Mouse (Mus musculus) CH12.LX (cell line): ENCODE measurements at regions not wholly inside any gene's neighbourhood (a gene's known extent, or its start where the extent isn't known, plus 50 kb on each side); places are given as distances from the start of the nearest gene placed in this dataset.

Experiments
- DNase-seq: peaks from one replicate; pipeline ENCODE4 v3.0.0-alpha.2; 2013; ENCODE audit errors: extremely low read depth
- H3K27ac ChIP-seq: 2 replicates; pipeline ENCODE4 v1.5.1; 2012; ENCODE audit warnings: low read depth, mild to moderate bottlenecking, control low read depth, moderate library complexity; ENCODE audit not compliant: insufficient read depth
- H3K27me3 ChIP-seq: replicated peaks from 2 replicates; pipeline ENCODE3; 2012; ENCODE audit warnings: inconsistent platforms
- H3K36me3 ChIP-seq, 2 experiments: replicated peaks in 1 of 2; 2 replicates each; pipeline versions ENCODE3 to v1.6.1; 2012; ENCODE audit warnings: inconsistent platforms in 1 of 2, low read length in 1 of 2, mild to moderate bottlenecking in 1 of 2, mixed read lengths in 1 of 2, moderate library complexity in 1 of 2; ENCODE audit not compliant: control insufficient read depth in 1 of 2, insufficient read depth in 1 of 2
- H3K4me1 ChIP-seq, 2 experiments: 2 replicates each; pipeline ENCODE4 v1.6.1; 2012; ENCODE audit warnings: inconsistent platforms in 1 of 2, moderate library complexity in 1 of 2; ENCODE audit not compliant: insufficient read depth in 2 of 2, control insufficient read depth in 1 of 2
- H3K4me2 ChIP-seq: 2 replicates; pipeline ENCODE4 v1.6.1; 2012; ENCODE audit warnings: low read depth, mild to moderate bottlenecking, control low read depth; ENCODE audit not compliant: poor library complexity, insufficient read depth, severe bottlenecking
- H3K4me3 ChIP-seq, 3 experiments: fragments of 150-350 bp in 1 of 3; sonication (generic) in 1 of 3; replicated peaks in 1 of 3; 2 replicates each; pipeline versions ENCODE3 to v1.5.1; 2011 to 2012; ENCODE audit warnings: low read depth in 2 of 3, low read length in 2 of 3, mild to moderate bottlenecking in 2 of 3, moderate library complexity in 2 of 3, control low read depth in 1 of 3, improper control_type of control experiment in 1 of 3, inconsistent platforms in 1 of 3, mixed read lengths in 1 of 3; ENCODE audit not compliant: poor library complexity in 1 of 3
- H3K79me2 ChIP-seq: replicated peaks from 2 replicates; pipeline ENCODE4 v1.6.1; 2012; ENCODE audit warnings: mild to moderate bottlenecking, moderate library complexity; ENCODE audit not compliant: control insufficient read depth, poor library complexity, insufficient read depth, severe bottlenecking; ENCODE audit errors: extremely low read depth
- H3K9ac ChIP-seq: 2 replicates; pipeline ENCODE4 v1.6.1; 2012; ENCODE audit warnings: low read depth, mild to moderate bottlenecking, control low read depth, moderate library complexity; ENCODE audit not compliant: insufficient read depth
- H3K9me3 ChIP-seq: replicated peaks from 2 replicates; pipeline ENCODE3; 2012; ENCODE audit warnings: low read length, inconsistent platforms, mixed read lengths
- BHLHE40 ChIP-seq: IDR thresholded peaks from 2 replicates; pipeline ENCODE4 v1.6.1; 2011; ENCODE audit warnings: mild to moderate bottlenecking, low read depth, low read length, improper control_type of control experiment
- CHD2 ChIP-seq: IDR thresholded peaks from 2 replicates; pipeline ENCODE4 v1.6.1; 2011; ENCODE audit warnings: low read length, improper control_type of control experiment
- CTCF ChIP-seq, 2 experiments: IDR thresholded peaks in 1 of 2; conservative IDR thresholded peaks in 1 of 2; 2 replicates each; pipeline ENCODE4 v1.5.1; 2011 to 2012; ENCODE audit warnings: low read depth in 2 of 2, low read length in 2 of 2, improper control_type of control experiment in 1 of 2, inconsistent platforms in 1 of 2, mild to moderate bottlenecking in 1 of 2, moderate library complexity in 1 of 2
- E2F4 ChIP-seq: IDR thresholded peaks from 2 replicates; pipeline ENCODE4 v1.6.1; 2011; ENCODE audit warnings: low read depth, low read length, improper control_type of control experiment; ENCODE audit not compliant: insufficient replicate concordance
- EP300 ChIP-seq: IDR thresholded peaks from 2 replicates; pipeline ENCODE4 v1.6.1; 2011; ENCODE audit warnings: low read length, improper control_type of control experiment
- ETS1 ChIP-seq: conservative IDR thresholded peaks from 2 replicates; pipeline ENCODE4 v1.6.1; 2012; ENCODE audit warnings: low read depth, mild to moderate bottlenecking, inconsistent platforms, low read length, improper control_type of control experiment, moderate library complexity
- GABPA ChIP-seq: IDR thresholded peaks from 2 replicates; pipeline ENCODE4 v1.6.1; 2012; ENCODE audit warnings: low read depth, low read length, improper control_type of control experiment, inconsistent platforms; ENCODE audit not compliant: insufficient replicate concordance
- IRF4 ChIP-seq: IDR thresholded peaks from 2 replicates; pipeline ENCODE4 v1.6.1; 2014; ENCODE audit warnings: low read depth, mild to moderate bottlenecking, inconsistent platforms, low read length, improper control_type of control experiment
- JUN ChIP-seq: IDR thresholded peaks from 2 replicates; pipeline ENCODE4 v1.6.1; 2011; ENCODE audit warnings: low read depth, mild to moderate bottlenecking, low read length, improper control_type of control experiment, moderate library complexity; ENCODE audit not compliant: insufficient read depth
- JUND ChIP-seq: conservative IDR thresholded peaks from 2 replicates; pipeline ENCODE4 v1.6.1; 2011; ENCODE audit warnings: low read depth, low read length, improper control_type of control experiment
- KAT2A ChIP-seq: IDR thresholded peaks from 2 replicates; pipeline ENCODE4 v1.6.1; 2012; ENCODE audit warnings: low read length, improper control_type of control experiment, inconsistent platforms; ENCODE audit not compliant: insufficient replicate concordance
- MEF2A ChIP-seq: IDR thresholded peaks from 2 replicates; pipeline ENCODE4 v1.6.1; 2014; ENCODE audit warnings: low read depth, mild to moderate bottlenecking, inconsistent platforms, low read length, improper control_type of control experiment, borderline replicate concordance
- MYC ChIP-seq: IDR thresholded peaks from 2 replicates; pipeline ENCODE4 v1.6.1; 2011; ENCODE audit warnings: low read depth, mild to moderate bottlenecking, improper control_type of control experiment, low read length
- PAX5 ChIP-seq: IDR thresholded peaks from 2 replicates; pipeline ENCODE4 v1.6.1; 2012; ENCODE audit warnings: low read length, inconsistent platforms, mixed read lengths
- POLR2A ChIP-seq: IDR thresholded peaks from 2 replicates; pipeline ENCODE4 v1.6.1; 2011; ENCODE audit warnings: low read depth, mild to moderate bottlenecking, improper control_type of control experiment, low read length
- POLR2AphosphoS2 ChIP-seq: IDR thresholded peaks from 2 replicates; pipeline ENCODE4 v1.6.1; 2011; ENCODE audit warnings: low read depth, low read length, improper control_type of control experiment
- RAD21 ChIP-seq: IDR thresholded peaks from 2 replicates; pipeline ENCODE4 v1.6.1; 2011; ENCODE audit warnings: low read depth, mild to moderate bottlenecking, low read length, improper control_type of control experiment, moderate library complexity
- RCOR1 ChIP-seq: conservative IDR thresholded peaks from 2 replicates; pipeline ENCODE4 v1.6.1; 2012; ENCODE audit warnings: low read depth, mild to moderate bottlenecking, inconsistent platforms, low read length, improper control_type of control experiment
- TBP ChIP-seq: conservative IDR thresholded peaks from 2 replicates; pipeline ENCODE4 v1.6.1; 2011; ENCODE audit warnings: low read depth, low read length, improper control_type of control experiment
- TCF12 ChIP-seq: IDR thresholded peaks from 2 replicates; pipeline ENCODE4 v1.6.1; 2014; ENCODE audit warnings: low read depth, mild to moderate bottlenecking, inconsistent platforms, low read length, improper control_type of control experiment
- UBTF ChIP-seq: IDR thresholded peaks from 2 replicates; pipeline ENCODE4 v1.6.1; 2012; ENCODE audit warnings: low read depth, mild to moderate bottlenecking, inconsistent platforms, low read length, improper control_type of control experiment, moderate library complexity
- USF1 ChIP-seq: IDR thresholded peaks from 2 replicates; pipeline ENCODE4 v1.6.1; 2014; ENCODE audit warnings: low read depth, mild to moderate bottlenecking, inconsistent platforms, low read length, improper control_type of control experiment
- ZC3H11A ChIP-seq: IDR thresholded peaks from 2 replicates; pipeline ENCODE4 v1.6.1; 2012; ENCODE audit warnings: low read depth, mild to moderate bottlenecking, inconsistent platforms, low read length, improper control_type of control experiment
- ZKSCAN1 ChIP-seq: IDR thresholded peaks from 2 replicates; pipeline ENCODE4 v1.6.1; 2012; ENCODE audit warnings: low read depth, inconsistent platforms, low read length, improper control_type of control experiment, borderline replicate concordance
- dilution Hi-C: fragments of 300-500 bp; cut with MboI; formaldehyde crosslinking; loops from 2 replicates; pipeline ENCODE4 v1.14.3; 2020; ENCODE audit warnings: low sequenced_read_pairs; ENCODE audit not compliant: extremely low pct_unique_long_range_greater_than_20kb, extremely low pct_ligation_motif_present
- in situ Hi-C: fragments of 300-500 bp; cut with MboI; formaldehyde crosslinking; loops from 3 replicates; pipeline ENCODE4 v1.14.3; 2019; ENCODE audit warnings: low sequenced_read_pairs, low pct_ligation_motif_present, low pct_unique_long_range_greater_than_20kb, mixed read lengths

GRCm38 (mm10) chr8:115462657-115463056, 244.9 kb downstream of the Maf start:
- dilution Hi-C loops: no loop called here
- Histone ChIP-seq H3K9me3 (no peaks in the 10 kb centered on the region), H3K36me3 (no peaks in the 10 kb centered on the region)
- TF ChIP-seq JUN: no peak
- TF ChIP-seq MYC: no peak
- TF ChIP-seq PAX5: no peak
- no peak for TF ChIP-seq MEF2A
- TF ChIP-seq POLR2AphosphoS2: no peak
- TF ChIP-seq IRF4: no peak
- no peak for TF ChIP-seq JUND
- no peak for TF ChIP-seq CHD2
- no peak for TF ChIP-seq KAT2A
- no peak for TF ChIP-seq ZKSCAN1
- TF ChIP-seq BHLHE40: no peak
- TF ChIP-seq, all 38 proteins: peak for 0
- Histone ChIP-seq H3K27ac (no peak overlapping the region), H3K4me3 (no peak overlapping the region), H3K4me1 (no peaks in the 10 kb centered on the region), H3K9ac (no peak overlapping the region), H3K4me2 (no peak overlapping the region), H3K27me3 (peaks cover 84% of the 10 kb centered on the region), H3K79me2 (no peaks in the 10 kb centered on the region)
- in situ Hi-C loops: no loop called here
- DNase-seq: no peak

- dilution Hi-C loops: no loop called here
Observed at GRCm38 (mm10) chr8:115458119-115458518, 249.5 kb downstream of the Maf start.

GRCm38 (mm10) chr8:115450789-115451188, 256.8 kb downstream of the Maf start:
- Histone ChIP-seq H3K79me2 (no peaks in the 10 kb centered on the region), H3K27ac (no peak overlapping the region), H3K4me2 (no peak overlapping the region), H3K27me3 (peaks cover 71% of the 10 kb centered on the region), H3K9me3 (no peaks in the 10 kb centered on the region), H3K4me3 (no peak overlapping the region), H3K9ac (no peak overlapping the region), H3K36me3 (no peaks in the 10 kb centered on the region), H3K4me1 (no peaks in the 10 kb centered on the region)
- in situ Hi-C loops: no loop called here
- TF ChIP-seq POLR2A (no peak), E2F4 (no peak), TCF12 (no peak), UBTF (no peak)
- DNase-seq: no peak
- dilution Hi-C loops: no loop called here

More at GRCm38 (mm10) chr8:115458119-115458518, 249.5 kb downstream of the Maf start:
- no peaks in the 10 kb centered on the region for H3K36me3 ChIP-seq
- DNase-seq: no peak
- no peak for TF ChIP-seq EP300
- TF ChIP-seq TBP: no peak
- TF ChIP-seq RCOR1: no peak
- TF ChIP-seq JUND: no peak
- TF ChIP-seq CTCF (conservative IDR thresholded peaks at IDR 0.05 in 1 of 2, IDR thresholded peaks at IDR 0.05 in 1 of 2; ENCODE audit: low read depth in 2 of 2, low read length in 2 of 2): no peak
- TF ChIP-seq ETS1: no peak
- no peak for TF ChIP-seq GABPA
- no peak for TF ChIP-seq RAD21
- TF ChIP-seq ZC3H11A: no peak
- TF ChIP-seq USF1: no peak
- TF ChIP-seq, all 38 proteins: peak for 0
- H3K9me3 ChIP-seq: no peaks in the 10 kb centered on the region
- H3K4me2 ChIP-seq: no peak overlapping the region
- H3K27me3 ChIP-seq: peaks cover 74% of the 10 kb centered on the region
- no peak overlapping the region for H3K9ac ChIP-seq
- no peak overlapping the region for H3K4me3 ChIP-seq
- in situ Hi-C loops: no loop called here
- H3K27ac ChIP-seq: no peak overlapping the region
- no peaks in the 10 kb centered on the region for H3K79me2 ChIP-seq
- no peaks in the 10 kb centered on the region for H3K4me1 ChIP-seq
